Mouse (Mus musculus) urinary bladder, postnatal 25 days (tissue): ENCODE data around the gene Ifna6.

Source experiments
- DNase-seq: peaks from one replicate; pipeline ENCODE4 v3.0.0; 2022; ENCODE audit warnings: low spot score

Gene Ifna6

GRCm38 (mm10) chr4:88845334-88845733 is 18.1 kb downstream of the Ifna6 start:
- no peak for DNase-seq

GRCm38 (mm10) chr4:88849698-88850097 is 22.5 kb downstream of the Ifna6 start, which contains the start of gene Ifna1:
Gene Ifna1, plus strand, starts transcription at chr4:88850087.
- no peak for DNase-seq

- DNase-seq = no peak
Observed at GRCm38 (mm10) chr4:88851026-88851763, 24.0 kb downstream of the Ifna6 start.

- DNase-seq = no peak
Observed at GRCm38 (mm10) chr4:88859214-88859613, 32.0 kb downstream of the Ifna6 start.

GRCm38 (mm10) chr4:88863309-88863708 is 36.1 kb downstream of the Ifna6 start:
- no peak for DNase-seq

- DNase-seq = no peak
Observed at GRCm38 (mm10) chr4:88864599-88864998, 37.4 kb downstream of the Ifna6 start.

GRCm38 (mm10) chr4:88865011-88865569 is 37.9 kb downstream of the Ifna6 start:
- DNase-seq = no peak

- DNase-seq = peak; percentile 76
Observed at GRCm38 (mm10) chr4:88867366-88867925, 40.2 kb downstream of the Ifna6 start.

- DNase-seq = no peak
Observed at GRCm38 (mm10) chr4:88867926-88868911, 41.0 kb downstream of the Ifna6 start.

- DNase-seq = peak; percentile 34
Observed at GRCm38 (mm10) chr4:88872691-88873090, 45.5 kb downstream of the Ifna6 start.

- no peak for DNase-seq
Observed at GRCm38 (mm10) chr4:88875435-88876095, 48.3 kb downstream of the Ifna6 start.

GRCm38 (mm10) chr4:88876520-88876919 is 49.3 kb downstream of the Ifna6 start:
- DNase-seq = no peak
